Mouse (Mus musculus) heart, adult 8-10 months (tissue): ENCODE measurements around the gene Slc34a3. TPM values are rescaled to one million over a fixed set of nuclear protein-coding genes. Genes with fewer than 3 reads are reported as not detected.

ENCODE experiments used
- DNase-seq: peaks from one replicate; pipeline ENCODE4 v3.0.0; 2022; ENCODE audit warnings: low spot score
- total RNA-seq, 4 experiments: library from RNA; stranded (reverse); gene quantifications; 2 replicates each; pipeline ENCODE4 v1.2.4; 2022

Gene Slc34a3
- total RNA-seq, 4 experiments from 2014 or later, result not detected

DNA sequence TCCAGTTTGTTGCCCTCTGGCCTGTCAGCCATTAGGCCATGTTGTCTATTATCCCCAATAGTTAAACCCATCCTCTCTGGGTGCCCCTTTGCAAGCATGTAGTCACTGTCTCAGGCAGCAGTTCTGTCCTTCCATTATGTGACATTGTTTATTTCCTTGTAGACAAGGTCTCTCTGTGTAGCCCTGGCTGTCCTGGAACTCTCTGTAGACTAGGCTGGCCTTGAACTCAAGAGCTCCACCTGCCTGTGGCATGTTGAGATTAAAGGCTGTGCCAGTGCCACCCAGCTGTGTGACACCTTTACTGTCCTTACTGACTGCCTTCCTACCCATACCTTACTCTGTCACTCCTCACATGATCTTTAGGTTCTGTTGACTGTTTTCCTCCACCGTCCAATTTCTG lies 18.2 kb upstream of the Slc34a3 start:
- DNase-seq, result no peak

DNA sequence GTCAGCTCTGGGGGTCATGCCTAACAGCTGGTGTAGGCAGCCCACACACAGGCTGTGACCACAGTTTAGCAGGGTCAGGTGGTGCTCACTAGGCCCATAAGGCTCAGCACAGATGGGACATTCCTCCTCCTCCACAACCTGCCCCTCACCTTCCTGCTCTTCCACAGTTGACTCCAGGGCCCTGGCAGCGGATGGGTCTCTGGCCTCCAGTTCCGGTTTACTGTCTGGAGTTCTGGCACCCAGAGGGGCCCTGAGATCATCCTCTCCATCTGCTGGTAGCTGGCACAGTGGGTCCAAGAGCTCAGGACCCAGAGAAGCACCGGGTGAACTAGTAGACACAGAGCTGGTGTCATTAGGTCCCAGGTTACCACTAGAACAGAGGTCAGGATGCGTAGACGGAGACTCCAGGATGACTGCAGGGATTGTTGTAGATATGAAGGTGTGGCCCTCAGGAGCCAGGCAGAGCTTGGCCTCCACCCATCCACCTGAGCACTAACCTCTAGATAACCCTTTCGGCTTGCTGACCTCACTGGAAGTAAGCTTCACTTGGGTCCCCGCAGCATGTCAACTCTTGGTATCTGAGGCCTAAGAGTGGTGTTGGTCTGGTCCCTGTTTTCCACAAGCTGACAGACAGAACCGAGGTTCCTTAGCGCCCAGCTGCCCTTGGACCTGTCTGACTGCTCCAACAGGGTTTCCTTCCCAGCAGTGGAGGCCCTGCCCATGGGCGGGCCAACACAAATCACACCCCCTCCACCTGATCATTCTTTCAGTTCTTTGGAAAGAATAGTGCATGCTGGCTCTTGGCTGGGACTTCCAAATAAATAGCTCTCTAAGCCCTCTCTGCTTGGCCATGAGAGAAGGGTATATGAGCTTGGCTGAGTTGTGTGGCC lies 12.3 kb upstream of the Slc34a3 start, which contains the start of gene AL732309.1:
Gene AL732309.1, minus strand, starts transcription at position 681 of the 890 bp plus-strand sequence.
- DNase-seq, result no peak

DNA sequence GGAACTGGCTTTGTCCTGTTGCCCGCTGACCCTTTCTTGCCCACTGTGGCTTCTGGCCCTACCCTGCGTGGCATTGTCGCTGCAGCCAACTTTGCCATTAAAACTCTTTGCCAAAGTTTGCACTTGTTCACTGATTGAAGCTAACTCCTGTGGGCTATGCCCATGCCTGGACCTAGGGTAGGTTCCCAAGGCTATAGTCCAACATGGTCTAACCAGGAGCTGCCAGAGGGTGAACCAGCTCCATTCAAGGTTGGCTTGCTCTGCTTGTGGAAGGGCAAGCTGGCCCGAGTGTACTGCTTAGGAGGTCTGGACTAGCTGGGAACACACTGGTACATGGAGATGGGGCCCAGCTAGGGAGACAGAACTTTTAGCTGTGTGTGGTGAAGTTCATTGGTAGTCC lies 10.0 kb upstream of the Slc34a3 start:
- DNase-seq, result no peak

DNA sequence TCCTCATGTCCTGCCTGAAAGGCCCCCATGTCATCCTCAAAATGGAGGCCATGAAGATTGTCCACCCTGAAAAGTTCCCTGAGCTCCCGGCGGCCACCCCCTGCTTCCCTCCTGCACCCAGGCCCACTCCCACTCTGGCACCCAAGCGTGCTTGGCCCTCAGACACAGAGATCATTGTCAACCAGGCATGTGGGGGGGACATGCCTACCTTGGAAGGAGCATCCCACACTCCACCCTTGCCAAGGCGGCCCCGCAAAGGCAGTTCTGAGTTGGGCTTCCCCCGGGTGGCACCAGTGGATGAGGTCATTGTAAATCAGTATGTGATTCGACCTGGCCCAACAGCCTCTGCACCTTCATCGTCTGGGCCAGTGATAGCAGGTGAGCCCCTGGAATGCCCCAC lies 9.2 kb upstream of the Slc34a3 start:
- no peak for DNase-seq

DNA sequence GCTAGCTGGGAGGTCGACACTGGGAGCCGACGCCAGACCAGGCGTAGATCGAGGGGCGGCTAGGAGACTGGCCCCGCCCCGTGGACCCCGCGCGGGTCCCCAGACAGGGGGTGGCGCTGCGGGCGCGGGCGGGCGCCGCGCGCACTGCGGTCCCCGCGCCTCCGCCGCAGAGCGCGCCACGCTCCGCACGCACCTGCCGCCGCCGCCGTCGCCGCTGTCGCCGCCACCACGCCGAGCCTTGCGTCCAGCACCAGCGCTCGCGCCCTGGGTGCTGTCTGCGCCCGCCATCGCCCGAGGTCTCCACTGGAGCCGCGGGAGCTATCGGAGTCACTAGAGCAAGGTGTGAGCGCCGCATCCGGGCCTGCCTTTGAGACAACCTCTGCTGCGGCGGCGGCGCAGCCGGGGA lies 7.9 kb upstream of the Slc34a3 start, which contains the start of the genes Rnf208 and Cysrt1:
Gene Rnf208, plus strand, starts transcription at position 155 of the 406 bp plus-strand sequence.
Gene Cysrt1, minus strand, starts transcription at position 352 of the 406 bp plus-strand sequence.
- no peak for DNase-seq

DNA sequence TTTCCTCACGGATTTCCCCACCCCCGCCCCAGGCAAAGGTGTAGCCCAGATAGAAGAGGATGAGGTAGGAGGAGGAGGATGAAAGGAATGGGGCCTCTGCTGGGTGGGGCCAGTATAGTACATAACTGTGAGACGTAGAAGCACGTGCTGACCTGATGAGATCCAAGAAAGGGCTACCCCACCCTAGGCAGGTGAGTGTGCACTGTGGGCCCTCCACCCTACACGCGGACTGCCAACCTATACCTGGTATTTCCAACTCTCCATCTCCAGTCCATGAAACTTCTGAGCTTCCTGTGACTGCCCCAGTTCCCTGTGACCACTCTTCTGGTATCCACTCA lies 7.2 kb upstream of the Slc34a3 start:
- no peak for DNase-seq

DNA sequence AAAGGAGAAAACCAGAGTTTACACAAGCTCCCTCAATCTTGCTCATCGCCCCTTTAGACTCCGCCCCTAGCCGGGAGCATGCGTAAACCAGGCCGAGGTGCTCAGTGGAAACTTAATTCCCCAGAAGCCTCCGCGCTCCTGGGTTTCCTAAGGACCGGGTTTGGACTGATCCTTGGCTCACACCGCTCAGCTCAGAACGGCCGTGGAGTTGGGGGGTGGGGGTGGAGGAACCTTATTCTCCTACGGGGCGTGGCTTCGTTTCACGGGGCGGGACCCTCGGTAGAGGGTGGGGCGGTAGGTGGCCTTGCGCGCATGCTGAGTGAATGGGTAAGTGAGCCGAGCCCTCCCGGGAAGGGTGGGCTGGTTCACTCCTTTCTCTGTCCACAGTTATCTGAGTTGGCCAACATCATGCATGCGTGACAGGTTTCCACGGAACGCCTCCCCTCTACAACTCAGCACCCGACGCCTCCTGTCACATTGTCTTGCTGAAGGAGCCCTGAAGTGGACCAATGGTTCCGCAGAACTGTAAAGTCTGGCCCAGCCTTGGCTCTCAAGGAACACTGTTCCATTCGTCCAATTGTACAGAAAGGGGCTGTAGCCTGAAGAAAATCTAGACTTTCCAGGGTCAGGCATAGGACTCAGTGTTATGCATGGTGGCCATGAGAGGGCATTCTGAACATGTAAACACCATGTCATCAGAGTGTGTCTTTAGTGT lies 6.7 kb upstream of the Slc34a3 start:
- peak; percentile 65 for DNase-seq

DNA sequence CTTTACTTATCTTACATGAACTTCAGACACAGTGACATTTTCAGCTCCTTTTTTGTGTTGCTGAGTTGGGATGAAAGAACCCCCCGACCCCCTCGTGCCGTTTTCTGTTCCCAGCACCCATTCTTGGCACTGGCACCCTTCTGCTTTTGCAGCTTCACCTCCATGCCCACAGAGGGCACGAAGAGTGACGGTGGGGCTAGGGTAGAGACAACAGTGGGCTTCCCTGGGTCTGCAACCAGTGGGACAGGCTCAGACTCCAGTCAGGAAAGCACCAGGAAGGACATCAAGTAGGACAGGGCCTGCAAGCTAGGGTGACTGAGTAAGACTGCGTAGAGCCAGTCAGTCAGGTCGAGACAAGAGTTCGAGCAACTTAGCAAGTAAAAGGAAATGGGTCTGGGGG lies 6.1 kb upstream of the Slc34a3 start:
- no peak for DNase-seq

DNA sequence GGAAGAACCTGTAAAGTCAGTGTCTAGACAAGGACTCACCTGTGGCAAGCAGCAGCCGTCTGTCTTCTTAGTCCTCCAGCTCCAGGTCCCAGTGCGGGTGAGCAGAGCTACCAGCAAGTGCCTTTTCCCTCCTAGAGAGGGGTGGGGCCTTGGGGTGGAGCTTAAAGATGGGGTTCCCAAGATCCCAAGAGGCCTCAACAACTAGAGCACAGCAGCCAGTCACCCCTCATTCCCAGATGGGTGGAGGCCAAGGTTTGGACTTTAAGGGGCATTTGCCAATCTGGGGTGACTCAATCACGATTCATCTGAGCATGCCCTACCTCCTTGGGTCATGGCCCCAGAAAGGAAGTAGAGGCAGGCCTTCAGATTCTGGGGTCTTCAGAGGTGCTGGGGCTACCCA lies 5.6 kb upstream of the Slc34a3 start:
- no peak for DNase-seq

DNA sequence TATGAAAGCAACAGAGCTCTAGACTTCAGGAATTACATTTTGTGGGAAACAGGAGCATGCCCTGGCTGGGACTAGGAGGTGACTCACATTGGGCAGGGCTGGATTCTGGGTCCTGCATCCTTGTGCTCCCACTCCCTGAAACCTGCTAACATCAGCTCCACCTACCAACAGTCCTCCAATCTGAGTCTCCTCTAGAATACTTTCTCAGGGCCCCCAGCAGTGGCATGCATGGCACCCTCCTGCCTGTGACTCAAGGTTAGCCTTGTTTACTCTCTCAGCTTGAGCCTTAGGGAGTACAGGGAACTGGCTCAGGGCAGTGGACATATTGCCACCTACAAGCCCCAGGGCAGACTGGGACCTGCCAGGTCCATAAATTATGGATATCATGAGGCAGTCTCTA lies 3.9 kb upstream of the Slc34a3 start:
- no peak for DNase-seq

DNA sequence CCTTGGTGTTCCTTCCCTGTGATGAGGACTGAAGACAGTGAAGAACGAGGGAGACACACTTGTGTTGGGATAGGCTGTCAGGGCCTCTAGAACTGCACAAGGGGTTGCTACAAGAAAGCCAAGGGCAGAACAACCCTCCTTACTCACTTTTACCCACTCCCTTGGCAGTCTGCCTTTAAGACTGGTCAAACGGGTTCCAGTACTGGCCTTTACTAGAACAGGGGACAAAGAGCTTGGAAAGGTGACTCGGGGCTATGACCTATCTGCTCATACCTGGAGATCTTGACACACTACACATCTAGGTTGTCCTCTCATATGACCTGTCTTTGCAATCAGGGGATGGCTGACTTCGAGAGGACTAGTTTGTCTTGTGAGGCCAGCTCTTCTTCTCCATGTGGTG lies 3.4 kb upstream of the Slc34a3 start:
- no peak for DNase-seq

DNA sequence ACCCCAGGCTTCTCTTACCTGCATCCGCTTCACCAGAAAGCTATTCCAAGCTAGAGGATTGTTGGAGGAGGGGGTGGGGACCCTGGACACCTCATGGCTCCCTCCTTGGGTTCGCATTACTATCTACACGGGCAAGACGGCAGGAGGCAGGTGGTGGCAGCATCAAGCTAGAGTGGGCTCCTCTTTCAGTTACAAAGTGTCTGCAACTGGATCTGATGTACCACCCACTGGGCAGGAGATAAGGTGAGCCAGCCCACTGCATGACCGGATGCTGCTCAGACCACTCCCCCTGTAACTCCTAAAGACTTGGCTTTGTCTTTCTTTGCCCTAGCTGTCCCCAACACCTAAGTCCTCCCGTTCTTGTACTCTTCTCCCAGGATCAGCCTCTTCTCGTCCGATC lies 2.5 kb upstream of the Slc34a3 start, which contains the start of gene Rnf224:
Gene Rnf224, minus strand, starts transcription at position 174 of the 400 bp plus-strand sequence.
- no peak for DNase-seq

DNA sequence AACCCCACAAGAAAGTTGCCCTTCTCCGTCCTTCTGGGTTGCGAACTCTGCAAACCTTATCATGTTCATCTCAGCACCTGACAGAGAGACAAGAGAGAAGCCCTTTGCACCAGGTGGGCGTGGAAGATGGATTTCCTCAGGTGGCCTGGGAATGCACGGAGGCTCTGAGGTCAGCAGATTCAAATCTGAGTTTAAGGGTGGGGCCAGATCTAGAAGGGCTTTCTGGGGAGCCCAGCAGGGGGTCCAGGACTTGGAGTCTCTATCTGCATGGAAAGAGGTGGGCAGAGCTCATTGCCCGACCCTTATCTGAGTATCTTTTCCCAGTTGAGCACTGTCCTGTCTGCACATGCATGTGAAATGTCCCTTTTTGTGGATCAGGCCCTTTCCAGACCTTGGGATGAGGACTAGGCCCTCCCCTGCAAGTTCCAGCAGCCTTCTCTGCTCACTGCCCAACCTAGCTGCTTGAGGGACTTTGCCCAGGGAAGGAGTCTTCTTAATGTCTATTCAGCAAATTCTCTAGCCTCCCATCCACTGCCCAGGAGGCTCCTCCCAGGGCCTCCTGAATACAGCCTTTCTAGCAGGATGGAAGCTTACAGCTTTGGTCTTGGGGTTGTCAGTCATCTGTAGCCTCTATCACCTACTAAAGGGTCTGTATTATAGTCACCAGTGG lies 522 bp upstream of the Slc34a3 start:
- no peak for DNase-seq

DNA sequence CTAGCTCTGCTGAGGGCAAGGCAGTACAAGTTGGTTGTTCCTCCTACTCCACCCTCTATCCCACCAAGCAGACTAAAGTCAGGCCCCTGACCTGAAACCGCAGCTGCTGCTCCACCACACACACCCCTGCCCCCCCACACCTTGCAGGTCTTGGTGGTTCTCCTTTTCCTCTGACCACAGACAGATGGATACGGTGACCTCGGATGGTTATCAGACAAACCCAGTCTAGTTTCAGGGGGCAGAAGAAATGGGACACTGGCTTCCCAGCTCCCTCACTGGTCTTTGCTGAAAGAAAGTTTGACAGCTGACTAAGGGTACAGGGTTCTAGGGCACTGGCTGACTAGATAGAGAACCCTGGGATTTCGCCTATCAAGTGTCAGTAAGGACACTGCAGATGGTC lies 743 bp downstream of the Slc34a3 start:
- no peak for DNase-seq

DNA sequence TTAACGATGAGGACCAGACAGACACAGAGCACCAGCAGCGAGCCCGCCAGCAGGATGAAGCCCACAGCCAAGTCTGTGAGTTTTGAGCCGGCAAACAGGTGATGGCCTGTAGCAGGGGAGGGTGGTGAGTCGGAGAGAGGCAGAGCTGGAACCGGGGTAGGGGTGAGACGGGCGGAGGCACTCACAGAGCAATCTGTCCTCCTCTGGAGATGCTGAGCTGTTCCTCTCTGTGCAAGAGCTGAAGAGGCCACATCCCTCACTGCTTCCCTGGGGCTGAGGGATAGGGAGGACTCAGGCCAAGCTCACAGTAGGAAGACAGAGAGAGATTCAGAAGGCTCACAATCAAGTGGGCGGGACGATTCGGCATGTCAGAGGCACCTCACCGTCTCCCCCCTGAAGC lies 3.1 kb downstream of the Slc34a3 start:
- DNase-seq, result no peak

DNA sequence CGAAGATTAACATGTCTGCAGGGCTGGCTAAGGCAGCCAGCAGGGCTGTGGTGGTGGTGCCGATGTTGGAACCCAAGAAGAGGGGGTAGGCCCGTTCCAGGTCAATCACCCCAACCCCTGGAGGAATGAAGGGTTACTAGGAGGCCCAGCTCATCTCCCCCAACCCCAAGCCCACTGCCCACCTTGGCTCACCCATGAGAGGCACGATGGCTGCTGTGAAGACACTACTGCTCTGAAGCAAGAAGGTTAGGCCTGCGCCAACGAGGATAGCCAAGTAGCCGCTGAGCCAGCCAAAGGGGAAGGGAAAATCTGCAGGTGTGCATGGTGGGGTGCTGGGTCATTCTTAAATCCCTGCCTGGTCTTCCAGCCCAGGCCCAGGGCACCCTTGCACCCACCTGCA lies 3.6 kb downstream of the Slc34a3 start:
- DNase-seq, result no peak

DNA sequence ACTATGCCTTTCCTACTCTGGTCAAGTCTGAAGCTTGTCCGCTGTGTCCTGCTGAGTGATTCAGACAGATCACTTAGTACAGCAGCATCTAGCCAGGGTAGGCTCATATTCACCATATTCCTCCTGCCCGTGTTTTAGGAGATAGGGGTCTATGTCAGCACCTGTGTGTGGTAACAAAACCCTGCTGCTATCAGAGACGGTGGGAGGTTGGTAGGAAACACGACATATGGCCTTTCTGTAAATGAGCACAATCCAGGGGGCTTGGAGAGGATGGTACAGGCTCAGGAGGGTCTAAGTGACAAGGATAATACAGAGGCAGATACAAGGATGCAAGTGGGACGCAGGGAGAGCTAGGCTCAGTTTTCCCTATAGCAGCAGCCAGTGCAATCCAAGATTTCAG lies 4.6 kb downstream of the Slc34a3 start:
- DNase-seq, result no peak

DNA sequence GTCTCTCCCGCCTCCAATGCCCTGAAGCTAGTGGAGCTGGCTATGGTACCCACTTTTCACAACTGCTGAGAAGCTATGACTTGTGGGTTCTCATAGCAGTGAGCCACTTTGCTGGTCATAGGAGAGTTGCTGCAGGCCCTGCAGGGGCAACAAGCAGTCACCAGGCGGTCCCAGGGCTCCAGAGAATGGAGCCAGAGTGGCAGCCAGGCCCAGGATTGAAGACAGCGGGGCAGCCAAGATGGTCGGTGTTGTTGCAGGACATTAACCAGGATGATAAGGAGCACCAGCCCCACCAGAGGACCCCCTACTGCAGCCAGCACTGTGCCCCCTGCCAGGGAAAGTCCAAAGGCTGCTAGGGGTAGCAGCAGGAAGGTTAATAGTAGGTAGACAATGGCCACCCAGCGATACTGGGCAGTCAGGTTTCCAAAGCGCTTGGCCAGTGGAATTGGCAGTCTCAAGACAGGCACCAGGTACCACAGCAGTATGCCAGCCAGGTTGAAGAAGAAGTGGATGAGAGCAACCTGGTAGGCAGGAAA lies 5.1 kb downstream of the Slc34a3 start:
- DNase-seq, result no peak

DNA sequence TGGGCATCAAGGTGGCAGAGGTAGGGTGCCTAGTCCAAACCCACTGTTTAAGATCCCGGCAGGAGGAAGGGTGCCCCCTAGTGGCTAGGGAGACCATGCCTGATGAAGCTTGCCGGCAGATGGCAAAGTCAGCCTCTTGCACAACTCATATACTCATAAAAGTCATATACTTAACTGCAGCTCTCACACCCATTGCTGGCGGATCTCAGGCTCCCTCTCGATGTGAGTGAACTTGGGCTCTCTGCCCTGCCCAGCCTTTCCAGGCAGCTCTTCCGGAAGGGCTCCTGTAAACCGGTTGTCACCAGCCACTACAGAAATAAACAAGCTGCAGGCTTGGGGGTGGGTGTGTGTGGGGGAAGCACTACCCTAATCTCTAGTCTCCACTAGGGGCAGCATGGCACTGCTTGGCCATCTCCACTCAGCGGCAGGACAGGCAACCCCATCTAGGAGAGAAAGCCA lies 5.7 kb downstream of the Slc34a3 start:
- peak; percentile 89 for DNase-seq

DNA sequence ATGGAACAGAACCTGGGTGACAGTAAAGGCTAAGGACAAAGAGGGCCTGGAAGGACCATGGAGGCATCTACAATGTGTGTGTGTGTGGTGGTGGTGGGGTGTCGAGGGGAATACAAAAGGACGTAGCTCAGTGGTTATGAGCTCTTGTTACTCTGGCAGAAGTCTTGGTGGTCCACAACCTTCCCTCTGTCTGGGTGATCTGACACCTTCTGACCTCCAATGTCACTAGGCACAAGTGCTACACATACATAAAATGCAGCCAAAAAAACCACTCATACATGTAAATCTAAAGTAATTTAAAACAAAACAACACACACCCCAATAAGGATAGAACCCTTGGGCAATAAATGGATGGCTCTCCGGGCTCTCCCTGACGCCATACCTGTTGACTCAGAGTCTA lies 6.8 kb downstream of the Slc34a3 start:
- DNase-seq, result no peak

DNA sequence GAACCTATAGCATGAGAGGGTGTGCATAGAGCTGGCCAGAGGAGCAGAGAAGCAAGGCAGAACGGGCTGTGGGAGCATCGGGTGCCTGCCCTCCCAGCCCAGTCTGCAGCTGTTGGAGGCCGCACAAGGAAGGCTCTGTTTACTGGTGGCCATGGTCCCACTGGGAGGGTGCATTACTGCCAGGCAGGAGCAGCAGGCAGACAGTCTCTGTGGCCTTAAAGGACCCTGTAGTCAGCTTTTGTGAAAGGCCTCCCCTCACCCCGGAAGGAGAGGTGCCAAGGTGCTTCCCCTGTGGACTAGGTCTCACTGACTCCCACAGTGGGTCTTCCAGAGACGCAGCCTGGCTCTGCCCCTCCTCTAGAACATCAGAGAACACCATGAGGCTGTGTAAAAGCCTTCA lies 7.3 kb downstream of the Slc34a3 start:
- DNase-seq, result no peak

DNA sequence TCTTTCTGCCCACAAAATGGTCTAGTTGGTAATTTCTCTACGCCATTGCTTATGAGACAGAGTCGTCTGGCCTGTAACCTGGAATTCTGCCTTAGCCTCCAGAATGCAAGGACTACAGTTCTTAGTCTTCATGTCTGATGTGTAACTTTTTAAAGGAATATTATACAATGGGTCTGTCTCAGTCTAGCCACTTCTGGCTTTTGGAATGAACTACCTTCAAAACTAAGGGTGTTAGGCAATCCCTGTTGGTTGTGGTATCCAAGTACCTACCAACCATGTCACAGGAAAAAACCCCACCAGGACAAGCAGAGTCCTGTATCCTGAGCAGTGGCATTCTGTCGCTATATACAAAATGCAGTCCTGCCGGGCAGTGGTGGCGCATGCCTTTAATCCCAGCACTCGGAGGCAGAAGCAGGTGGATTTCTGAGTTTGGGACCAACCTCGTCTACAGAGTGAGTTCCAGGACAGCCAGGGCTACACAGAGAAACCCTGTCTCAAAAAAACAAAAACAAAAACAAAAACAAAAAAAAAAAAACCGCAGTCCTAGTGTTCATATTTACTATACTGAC lies 8.3 kb downstream of the Slc34a3 start:
- no peak for DNase-seq
